Mouse (Mus musculus): ENCODE measurements around the gene Cadm4.
A peak's percentile ranks its signal among the peaks of the same experiment; 100 is the strongest.

The Cadm4 gene

GRCm38 (mm10) chr7:24481474-24482207, at the start of gene Cadm4:
Gene Cadm4, plus strand, starts transcription at chr7:24482023.
- peak; percentile 82 for DNase-seq (ENCODE audit: low read depth, low spot score)

- DNase-seq (ENCODE audit: low read depth, low spot score) = no peak
These were observed 46.5 kb upstream of the Cadm4 start for GRCm38 (mm10) chr7:24435305-24435704.

- DNase-seq (ENCODE audit: low read depth, low spot score) = no peak
These were observed 43.8 kb upstream of the Cadm4 start for GRCm38 (mm10) chr7:24437981-24438380.

GRCm38 (mm10) chr7:24439191-24439590, 42.6 kb upstream of the Cadm4 start:
- DNase-seq (ENCODE audit: low read depth, low spot score) = no peak

- no peak for DNase-seq (ENCODE audit: low read depth, low spot score)
These were observed 41.9 kb upstream of the Cadm4 start for GRCm38 (mm10) chr7:24439891-24440290.

- no peak for DNase-seq (ENCODE audit: low read depth, low spot score)
These were observed 40.0 kb upstream of the Cadm4 start for GRCm38 (mm10) chr7:24441785-24442184.

GRCm38 (mm10) chr7:24442313-24442712, 39.5 kb upstream of the Cadm4 start:
- no peak for DNase-seq (ENCODE audit: low read depth, low spot score)

GRCm38 (mm10) chr7:24445266-24445926, 36.4 kb upstream of the Cadm4 start:
- DNase-seq (ENCODE audit: low read depth, low spot score) = no peak

GRCm38 (mm10) chr7:24446697-24447340, 35.0 kb upstream of the Cadm4 start:
- DNase-seq (ENCODE audit: low read depth, low spot score) = no peak

- DNase-seq (ENCODE audit: low read depth, low spot score) = no peak
These were observed 32.9 kb upstream of the Cadm4 start for GRCm38 (mm10) chr7:24448782-24449517.

GRCm38 (mm10) chr7:24450585-24451017, 31.2 kb upstream of the Cadm4 start:
- DNase-seq (ENCODE audit: low read depth, low spot score) = no peak

- no peak for DNase-seq (ENCODE audit: low read depth, low spot score)
These were observed 29.9 kb upstream of the Cadm4 start, which contains the start of gene Irgc1 for GRCm38 (mm10) chr7:24451855-24452311. Gene Irgc1, minus strand, starts transcription at chr7:24452297.

GRCm38 (mm10) chr7:24454199-24454598, 27.6 kb upstream of the Cadm4 start:
- no peak for DNase-seq (ENCODE audit: low read depth, low spot score)

GRCm38 (mm10) chr7:24455726-24456125, 26.1 kb upstream of the Cadm4 start:
- no peak for DNase-seq (ENCODE audit: low read depth, low spot score)

GRCm38 (mm10) chr7:24457726-24458370, 24.0 kb upstream of the Cadm4 start:
- DNase-seq (ENCODE audit: low read depth, low spot score) = no peak

- DNase-seq (ENCODE audit: low read depth, low spot score) = no peak
These were observed 22.4 kb upstream of the Cadm4 start for GRCm38 (mm10) chr7:24459440-24459839.

GRCm38 (mm10) chr7:24459843-24460242, 22.0 kb upstream of the Cadm4 start:
- DNase-seq (ENCODE audit: low read depth, low spot score) = no peak

GRCm38 (mm10) chr7:24461376-24462051, 20.3 kb upstream of the Cadm4 start:
- no peak for DNase-seq (ENCODE audit: low read depth, low spot score)

- DNase-seq (ENCODE audit: low read depth, low spot score) = no peak
These were observed 19.2 kb upstream of the Cadm4 start, which contains the start of gene Plaur for GRCm38 (mm10) chr7:24462388-24463319. Gene Plaur, plus strand, starts transcription at chr7:24462484.
